Mouse (Mus musculus) embryonic fibroblast, embryonic 13.5 days (primary cell): ENCODE measurements around the gene Cacna2d3. TPM values are rescaled to one million over a fixed set of nuclear protein-coding genes. Genes with fewer than 3 reads are reported as not detected.

Experiments
- H3K27ac ChIP-seq: 2 replicates; pipeline ENCODE4 v1.5.1; 2012; ENCODE audit warnings: low read length, control low read depth, inconsistent platforms; ENCODE audit not compliant: insufficient read depth
- H3K4me1 ChIP-seq: 2 replicates; pipeline ENCODE4 v1.6.1; 2011; ENCODE audit warnings: low read length; ENCODE audit not compliant: control insufficient read depth, insufficient read depth
- H3K4me3 ChIP-seq: 2 replicates; pipeline ENCODE4 v1.5.1; 2011; ENCODE audit warnings: mild to moderate bottlenecking, control low read depth, low read length; ENCODE audit not compliant: insufficient read depth
- CTCF ChIP-seq: IDR thresholded peaks from 2 replicates; pipeline ENCODE4 v1.5.1; 2011; ENCODE audit warnings: mild to moderate bottlenecking, control low read depth, low read length, moderate library complexity, borderline replicate concordance; ENCODE audit not compliant: insufficient read depth
- POLR2A ChIP-seq: IDR thresholded peaks from 2 replicates; pipeline ENCODE4 v1.6.1; 2011; ENCODE audit warnings: low read depth, mild to moderate bottlenecking, control low read depth, low read length, moderate library complexity
- polyA plus RNA-seq: library from polyadenylated mRNA; stranded (reverse); fragments of >200 nt; gene quantifications from 2 replicates; pipeline ENCODE4 v1.2.4, GENCODE M21; 2011; ENCODE audit warnings: low read depth; ENCODE audit not compliant: missing spikeins, insufficient read length

Gene Cacna2d3
- polyA plus RNA-seq, 1 experiment, result 5.3 TPM

GRCm38 (mm10) chr14:29562704-29563103 lies 159.0 kb downstream of the Cacna2d3 start:
- no peak for TF ChIP-seq CTCF
- TF ChIP-seq POLR2A, result no peak
- H3K27ac ChIP-seq, result no peak overlapping the region

GRCm38 (mm10) chr14:29561122-29561834 lies 160.4 kb downstream of the Cacna2d3 start:
- H3K4me3 ChIP-seq, result no peak overlapping the region
- no peaks in the 10 kb centered on the region for H3K4me1 ChIP-seq

More at GRCm38 (mm10) chr14:29562704-29563103, 159.0 kb downstream of the Cacna2d3 start:
- Histone ChIP-seq H3K4me1 (no peaks in the 10 kb centered on the region), H3K4me3 (no peak overlapping the region)

GRCm38 (mm10) chr14:29558440-29558839 lies 163.2 kb downstream of the Cacna2d3 start:
- no peak for TF ChIP-seq POLR2A
- TF ChIP-seq CTCF, result no peak
- no peaks in the 10 kb centered on the region for H3K4me1 ChIP-seq
- H3K27ac ChIP-seq, result no peak overlapping the region
- no peak overlapping the region for H3K4me3 ChIP-seq

More at GRCm38 (mm10) chr14:29561122-29561834, 160.4 kb downstream of the Cacna2d3 start:
- no peak overlapping the region for H3K27ac ChIP-seq
- TF ChIP-seq POLR2A (no peak), CTCF (no peak)

- TF ChIP-seq POLR2A, result no peak
- no peak for TF ChIP-seq CTCF
- no peak overlapping the region for H3K4me3 ChIP-seq
- H3K4me1 ChIP-seq, result no peaks in the 10 kb centered on the region
- H3K27ac ChIP-seq, result no peak overlapping the region
These were observed 165.5 kb downstream of the Cacna2d3 start for GRCm38 (mm10) chr14:29556152-29556551.

- no peak overlapping the region for H3K4me3 ChIP-seq
- H3K4me1 ChIP-seq, result no peaks in the 10 kb centered on the region
- TF ChIP-seq CTCF (no peak), POLR2A (no peak)
- H3K27ac ChIP-seq, result no peak overlapping the region
These were observed 169.2 kb downstream of the Cacna2d3 start for GRCm38 (mm10) chr14:29552471-29552870.

- TF ChIP-seq CTCF (no peak), POLR2A (no peak)
- Histone ChIP-seq H3K27ac (no peak overlapping the region), H3K4me3 (no peak overlapping the region), H3K4me1 (no peaks in the 10 kb centered on the region)
These were observed 173.0 kb downstream of the Cacna2d3 start for GRCm38 (mm10) chr14:29548646-29549045.

- Histone ChIP-seq H3K27ac (no peak overlapping the region), H3K4me1 (no peaks in the 10 kb centered on the region), H3K4me3 (no peak overlapping the region)
- TF ChIP-seq CTCF (no peak), POLR2A (no peak)
These were observed 191.1 kb downstream of the Cacna2d3 start for GRCm38 (mm10) chr14:29530516-29530915.

GRCm38 (mm10) chr14:29528696-29529095 lies 193.0 kb downstream of the Cacna2d3 start:
- H3K4me1 ChIP-seq, result no peaks in the 10 kb centered on the region
- TF ChIP-seq CTCF (no peak), POLR2A (no peak)
- H3K27ac ChIP-seq, result no peak overlapping the region
- no peak overlapping the region for H3K4me3 ChIP-seq

GRCm38 (mm10) chr14:29519751-29520669 lies 201.7 kb downstream of the Cacna2d3 start:
- TF ChIP-seq CTCF (no peak), POLR2A (no peak)
- Histone ChIP-seq H3K27ac (no peak overlapping the region), H3K4me3 (no peak overlapping the region), H3K4me1 (peaks cover 2% of the 10 kb centered on the region; the same call in 1 of the 2 replicates)

GRCm38 (mm10) chr14:29502667-29503066 lies 219.0 kb downstream of the Cacna2d3 start:
- Histone ChIP-seq H3K4me3 (no peak overlapping the region), H3K27ac (no peak overlapping the region), H3K4me1 (no peaks in the 10 kb centered on the region)
- TF ChIP-seq CTCF (no peak), POLR2A (no peak)
